Mouse (Mus musculus) inflammation-experienced regulatory T-cells, adult 6 months (primary cell): ENCODE measurements around the gene Mindy1. TPM values are rescaled to one million over a fixed set of nuclear protein-coding genes. Genes with fewer than 3 reads are reported as not detected.
A peak's percentile ranks its signal among the peaks of the same experiment; 100 is the strongest.

Experiments
- ATAC-seq: one replicate; pipeline ENCODE4 v1.8.0; 2017
- polyA plus RNA-seq, 3 experiments: library from polyadenylated mRNA; unstranded; fragments of 100-300 nt; shearing (Covaris generic); gene quantifications; one replicate each; pipeline ENCODE4 v1.2.1; 2017

The Mindy1 gene
- polyA plus RNA-seq, 3 experiments from 2014 or later = 17.8 to 18.5 (median 18.3) TPM

GRCm38 (mm10) chr3:95294718-95295117 is 13.6 kb downstream of the Mindy1 start:
- ATAC-seq = no peak

- no peak for ATAC-seq
These were observed 14.4 kb downstream of the Mindy1 start for GRCm38 (mm10) chr3:95295321-95296102.

- peak; percentile 83 for ATAC-seq
These were observed 14.9 kb downstream of the Mindy1 start for GRCm38 (mm10) chr3:95296103-95296469.

GRCm38 (mm10) chr3:95298018-95298417 is 16.9 kb downstream of the Mindy1 start:
- no peak for ATAC-seq

- ATAC-seq = no peak
These were observed 20.2 kb downstream of the Mindy1 start for GRCm38 (mm10) chr3:95301204-95301796.

GRCm38 (mm10) chr3:95306244-95306643 is 25.1 kb downstream of the Mindy1 start:
- no peak for ATAC-seq

GRCm38 (mm10) chr3:95307100-95307499 is 26.0 kb downstream of the Mindy1 start, which contains the start of gene Anxa9:
TSS of gene Anxa9 (minus strand) at chr3:95307176.
- ATAC-seq = no peak

GRCm38 (mm10) chr3:95310496-95310895 is 29.4 kb downstream of the Mindy1 start:
- no peak for ATAC-seq

- no peak for ATAC-seq
These were observed 30.1 kb downstream of the Mindy1 start for GRCm38 (mm10) chr3:95310968-95311882.

GRCm38 (mm10) chr3:95312623-95313022 is 31.5 kb downstream of the Mindy1 start:
- ATAC-seq = no peak

- no peak for ATAC-seq
These were observed 32.3 kb downstream of the Mindy1 start for GRCm38 (mm10) chr3:95313476-95313875.

GRCm38 (mm10) chr3:95314075-95314474 is 32.9 kb downstream of the Mindy1 start:
- no peak for ATAC-seq

- ATAC-seq = no peak
These were observed 33.4 kb downstream of the Mindy1 start, which contains the start of gene Cers2 for GRCm38 (mm10) chr3:95314486-95315093. TSS of gene Cers2 (plus strand) at chr3:95314791.

GRCm38 (mm10) chr3:95315094-95315843 is 34.1 kb downstream of the Mindy1 start:
- peak; percentile 86 for ATAC-seq

GRCm38 (mm10) chr3:95315844-95316550 is 34.9 kb downstream of the Mindy1 start:
- peak; percentile 14 for ATAC-seq

GRCm38 (mm10) chr3:95317414-95318080 is 36.4 kb downstream of the Mindy1 start:
- peak; percentile 37 for ATAC-seq

- no peak for ATAC-seq
These were observed 37.4 kb downstream of the Mindy1 start for GRCm38 (mm10) chr3:95318548-95318947.

- no peak for ATAC-seq
These were observed 38.0 kb downstream of the Mindy1 start for GRCm38 (mm10) chr3:95319110-95319509.

GRCm38 (mm10) chr3:95319701-95320625 is 38.8 kb downstream of the Mindy1 start:
- no peak for ATAC-seq
